Mouse (Mus musculus): ENCODE results near the gene Abhd11.

- TF ChIP-seq CTCF (IDR thresholded peaks at IDR 0.05; ENCODE audit: low read depth), result peak; percentile 92
- TF ChIP-seq EP300 (IDR thresholded peaks at IDR 0.05; ENCODE audit: low read depth), result no peak
These were observed 43.5 kb upstream of the Abhd11 start for GRCm38 (mm10) chr5:134965473-134965851.
